Mouse (Mus musculus) retina, embryonic 14.5 days (tissue): Measurements from ENCODE around the gene Prpf40a.

Source experiments
- DNase-seq: peaks from one replicate; pipeline ENCODE4 v3.0.0-alpha.2; 2015; ENCODE audit warnings: low spot score

Gene Prpf40a

GRCm38 (mm10) chr2:53106056-53106455 lies 85.0 kb downstream of the Prpf40a start:
- no peak for DNase-seq

GRCm38 (mm10) chr2:53105408-53105807 lies 85.7 kb downstream of the Prpf40a start:
- no peak for DNase-seq

- DNase-seq, result no peak
These were observed 88.2 kb downstream of the Prpf40a start for GRCm38 (mm10) chr2:53102901-53103300.

- DNase-seq, result no peak
These were observed 89.0 kb downstream of the Prpf40a start for GRCm38 (mm10) chr2:53101885-53102740.

GRCm38 (mm10) chr2:53100093-53100492 lies 91.0 kb downstream of the Prpf40a start:
- DNase-seq, result no peak

- no peak for DNase-seq
These were observed 95.6 kb downstream of the Prpf40a start for GRCm38 (mm10) chr2:53095489-53095888.

DNA sequence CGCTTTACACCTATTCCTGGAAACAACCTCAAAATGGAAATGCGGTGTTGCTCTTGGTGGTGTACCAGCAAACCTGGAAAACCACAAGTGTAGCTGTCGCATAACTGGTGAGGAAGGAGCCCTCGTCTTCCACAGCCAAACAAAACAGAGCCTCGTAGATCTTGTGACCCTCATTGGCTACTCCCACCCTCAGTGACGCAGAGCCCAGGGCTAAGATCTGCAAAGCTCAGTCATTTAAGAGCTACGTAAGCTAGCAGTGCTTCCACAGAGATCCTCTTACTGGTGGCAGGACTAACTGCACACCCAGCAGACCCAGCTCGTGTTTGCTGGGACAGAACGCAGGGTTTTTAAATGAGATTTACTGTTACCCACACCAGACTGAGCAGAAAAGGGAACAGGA lies 96.1 kb downstream of the Prpf40a start:
- no peak for DNase-seq

DNA sequence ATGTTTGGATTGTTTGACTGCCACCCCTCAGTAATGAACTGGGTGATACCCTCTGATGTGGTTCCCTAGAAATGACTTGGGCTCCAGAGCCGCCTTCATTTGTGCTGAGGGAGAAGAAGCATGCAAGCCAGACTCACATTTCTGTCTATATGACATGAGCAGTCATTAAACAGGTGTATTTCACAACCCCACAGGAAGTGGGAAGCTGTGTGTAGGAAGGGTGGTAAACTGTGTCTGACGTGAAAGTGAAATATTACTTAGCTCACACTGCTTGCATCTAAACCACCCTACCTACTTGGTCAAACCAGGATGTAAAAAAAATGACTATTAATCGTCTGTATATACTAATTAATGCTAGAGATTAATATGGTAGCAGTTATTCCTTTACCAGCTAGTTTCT lies 102.3 kb downstream of the Prpf40a start:
- DNase-seq, result no peak

DNA sequence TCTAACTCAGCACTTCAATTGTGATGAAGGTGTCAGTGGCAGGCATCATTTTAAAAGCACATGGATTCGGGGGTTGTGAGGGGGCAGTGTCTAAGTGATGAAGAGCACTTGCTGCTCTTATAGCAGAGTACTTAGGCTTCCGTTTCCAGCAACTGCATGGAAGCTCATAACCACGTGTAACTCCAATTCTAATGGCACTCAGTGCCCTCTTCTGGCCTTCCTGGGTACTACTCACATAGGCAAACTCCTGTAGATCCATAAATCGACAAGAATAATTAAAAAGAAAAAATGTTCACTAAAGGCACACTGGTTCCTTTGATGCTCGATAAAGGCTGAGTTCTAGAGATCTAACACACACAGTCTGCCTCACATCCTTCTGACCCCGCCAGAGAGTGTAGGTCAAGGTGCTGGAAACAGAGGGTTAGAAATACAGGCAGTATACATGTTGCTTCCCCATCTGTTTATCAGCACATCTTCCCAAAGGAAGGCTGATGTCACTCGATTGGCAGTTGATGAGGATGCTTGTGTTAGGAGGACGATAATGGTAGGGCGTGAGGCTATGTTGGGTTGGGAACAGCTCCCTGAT lies 105.4 kb downstream of the Prpf40a start:
- DNase-seq, result peak; percentile 72
